Mouse (Mus musculus) adrenal gland, postnatal 0 days (tissue): ENCODE measurements around the gene R3hdm2. TPM values are rescaled to one million over a fixed set of nuclear protein-coding genes. Genes with fewer than 3 reads are reported as not detected.

Experiments
- polyA plus RNA-seq: library from polyadenylated mRNA; unstranded; fragments of >200 nt; fragmentation: Nextera tagmentation; extraction: Ambion mirVana; gene quantifications from 2 replicates; pipeline ENCODE4 v1.2.1, GENCODE M21; 2015

The R3hdm2 gene
- 29.8 and 36.2 TPM in 2 replicates for polyA plus RNA-seq

GRCm38 (mm10) chr10:127380251-127380691 is at the start of gene R3hdm2:
Gene R3hdm2, plus strand, starts transcription at chr10:127380327.

GRCm38 (mm10) chr10:127341891-127342639 is 38.1 kb upstream of the R3hdm2 start, which contains the start of gene Gli1:
Gene Gli1, minus strand, starts transcription at chr10:127341974.

GRCm38 (mm10) chr10:127353909-127354895 is 25.9 kb upstream of the R3hdm2 start, which contains the start of gene Inhbe:
Gene Inhbe, minus strand, starts transcription at chr10:127354411.

GRCm38 (mm10) chr10:127369834-127370820 is 10.0 kb upstream of the R3hdm2 start, which contains the start of gene Inhbc:
Gene Inhbc, minus strand, starts transcription at chr10:127370431.

GRCm38 (mm10) chr10:127500894-127501893 is 121.1 kb downstream of the R3hdm2 start, which contains the start of gene Stac3:
Gene Stac3, plus strand, starts transcription at chr10:127501686.

GRCm38 (mm10) chr10:127514764-127515163 is 134.6 kb downstream of the R3hdm2 start, which contains the start of gene Ndufa4l2:
Gene Ndufa4l2, plus strand, starts transcription at chr10:127514967.

GRCm38 (mm10) chr10:127522088-127522581 is 142.0 kb downstream of the R3hdm2 start, which contains the start of gene Shmt2:
Gene Shmt2, minus strand, starts transcription at chr10:127522444.

GRCm38 (mm10) chr10:127534036-127534928 is 154.2 kb downstream of the R3hdm2 start, which contains the start of gene Nxph4:
Gene Nxph4, minus strand, starts transcription at chr10:127534559.

Other genes starting within 250 kb of the R3hdm2 start
- gene B4galnt1, start 215.1 kb upstream of the R3hdm2 start, polyA plus RNA-seq = 8.3 and 11.5 TPM in 2 replicates
- 0.77 and 1.5 TPM in 2 replicates for gene Slc26a10, start 199.7 kb upstream of the R3hdm2 start, polyA plus RNA-seq
- 26.9 and 37.1 TPM in 2 replicates for gene Arhgef25, start 190.2 kb upstream of the R3hdm2 start, polyA plus RNA-seq
- gene Dtx3, start 184.6 kb upstream of the R3hdm2 start, polyA plus RNA-seq = 71.2 and 89.3 TPM in 2 replicates
- 20.1 and 31.2 TPM in 2 replicates for gene Pip4k2c, start 168.7 kb upstream of the R3hdm2 start, polyA plus RNA-seq
- 9.4 and 28.5 TPM in 2 replicates for gene Kif5a, start 117.0 kb upstream of the R3hdm2 start, polyA plus RNA-seq
- 179 and 189 TPM in 2 replicates for gene Dctn2, start 114.0 kb upstream of the R3hdm2 start, polyA plus RNA-seq
- gene Mbd6, start 91.3 kb upstream of the R3hdm2 start, polyA plus RNA-seq = 8.1 and 10.8 TPM in 2 replicates
- gene Mars, start 68.5 kb upstream of the R3hdm2 start, polyA plus RNA-seq = 74.6 and 97.2 TPM in 2 replicates
- 4.9 and 5.0 TPM in 2 replicates for gene Arhgap9, start 58.4 kb upstream of the R3hdm2 start, polyA plus RNA-seq
- 2.6 and 3.4 TPM in 2 replicates for gene Gli1, start 38.4 kb upstream of the R3hdm2 start, polyA plus RNA-seq
- gene Inhbe, start 25.9 kb upstream of the R3hdm2 start, polyA plus RNA-seq = 1.4 and 1.7 TPM in 2 replicates
- 0.46 and 0.61 TPM in 2 replicates for gene Inhbc, start 9.9 kb upstream of the R3hdm2 start, polyA plus RNA-seq
- 0.98 and 2.2 TPM in 2 replicates for gene Stac3, start 121.4 kb downstream of the R3hdm2 start, polyA plus RNA-seq
- 69.0 and 99.4 TPM in 2 replicates for gene Ndufa4l2, start 134.6 kb downstream of the R3hdm2 start, polyA plus RNA-seq
- 42.0 and 63.0 TPM in 2 replicates for gene Shmt2, start 142.1 kb downstream of the R3hdm2 start, polyA plus RNA-seq
- gene Nxph4, start 154.2 kb downstream of the R3hdm2 start, polyA plus RNA-seq = 20.2 and 25.1 TPM in 2 replicates
- 68.4 and 73.1 TPM in 2 replicates for gene Lrp1, start 240.8 kb downstream of the R3hdm2 start, polyA plus RNA-seq